Mouse (Mus musculus): ENCODE data around the gene Gm17949. TPM values are rescaled to one million over a fixed set of nuclear protein-coding genes. Genes with fewer than 3 reads are reported as not detected.
A peak's percentile ranks its signal among the peaks of the same experiment; 100 is the strongest.

Gm17949 gene
- polyA plus RNA-seq, 1 experiment from 2014 or later: 0.43 TPM

DNA sequence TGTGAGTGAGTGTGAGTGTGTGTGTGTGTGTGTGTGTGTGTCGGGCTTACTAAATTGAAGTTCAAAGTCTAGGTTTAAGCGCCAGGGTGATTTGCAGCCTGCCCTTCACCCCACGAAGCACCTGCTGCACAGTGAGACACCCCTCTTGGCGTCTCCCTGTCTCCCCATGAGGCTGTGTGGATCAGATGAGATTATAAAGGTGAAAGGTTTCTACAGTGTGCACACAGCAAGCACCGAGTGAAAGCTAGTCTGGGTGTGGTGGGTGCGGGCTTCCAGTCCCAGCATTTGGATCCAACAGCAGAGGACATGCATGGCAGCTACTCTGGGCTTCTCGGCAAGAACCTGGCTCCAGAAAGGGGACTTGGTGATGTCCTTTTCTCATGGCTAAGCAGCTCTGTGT is 30.2 kb upstream of the Gm17949 start:
- no peaks in the 10 kb centered on the region for H3K36me3 ChIP-seq (replicated peaks)
- no peaks in the 10 kb centered on the region for H3K9me3 ChIP-seq
- H3K27me3 ChIP-seq (ENCODE audit: poor library complexity, severe bottlenecking): no peaks in the 10 kb centered on the region
- DNase-seq (ENCODE audit: extremely low spot score, low spot score): no peak
- no peaks in the 10 kb centered on the region for H3K4me1 ChIP-seq
- no peak overlapping the region for H3K4me3 ChIP-seq
- WGBS: 80% methylated on average over 7 of the region's 7 CpGs
- no peak overlapping the region for H3K27ac ChIP-seq

DNA sequence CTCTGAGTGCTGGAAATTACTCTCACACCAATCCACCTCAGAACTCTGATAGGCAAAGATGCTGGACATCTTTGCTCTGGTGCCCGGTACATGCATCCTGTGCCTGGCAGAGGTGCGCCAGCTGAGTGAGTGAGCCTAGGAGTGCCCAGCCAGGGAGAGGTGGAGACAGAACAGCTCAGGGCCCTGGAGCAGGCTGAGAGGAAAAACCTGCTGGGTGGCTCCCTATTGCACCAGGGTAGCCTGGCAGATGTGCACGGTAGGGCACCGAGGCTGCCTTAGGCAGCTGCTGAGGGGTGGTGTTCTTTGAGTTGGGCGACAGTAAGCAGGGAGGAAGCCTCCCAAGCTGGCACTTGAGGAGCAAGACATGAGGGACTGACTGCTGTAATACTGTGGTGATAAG is 29.3 kb upstream of the Gm17949 start, which contains the start of gene Acer1:
TSS of gene Acer1 (minus strand) at position 114 of the 400 bp plus-strand sequence.
- no peak for DNase-seq (ENCODE audit: extremely low spot score, low spot score)
- Histone ChIP-seq H3K27me3 (ENCODE audit: poor library complexity, severe bottlenecking) (no peaks in the 10 kb centered on the region), H3K36me3 (replicated peaks) (no peaks in the 10 kb centered on the region), H3K4me1 (no peaks in the 10 kb centered on the region), H3K4me3 (no peak within 1 kb of the TSS), H3K9me3 (no peaks in the 10 kb centered on the region), H3K27ac (no peak within 1 kb of the TSS)
- WGBS: 78% methylated on average over 5 of the region's 5 CpGs

DNA sequence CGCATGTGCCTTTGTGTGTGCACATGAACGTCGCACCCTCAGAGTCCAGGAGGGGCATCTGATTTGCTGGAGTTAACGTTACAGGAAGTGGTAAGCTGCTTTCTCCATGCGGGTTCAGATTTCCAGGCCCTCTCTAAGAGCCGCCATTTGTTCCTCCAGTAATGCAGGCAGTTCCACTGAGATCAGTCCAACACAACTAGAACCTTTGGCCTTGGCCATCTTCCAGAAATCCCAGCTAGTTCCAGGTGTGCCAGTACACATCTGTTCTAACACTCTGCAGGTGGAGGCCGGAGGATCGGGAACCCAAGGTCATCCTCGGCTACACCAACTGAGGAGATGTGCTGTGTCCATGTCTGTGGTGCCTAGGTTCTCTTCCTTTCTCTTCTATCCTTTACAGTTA is 26.4 kb upstream of the Gm17949 start:
- H3K4me1 ChIP-seq: peaks cover 3% of the 10 kb centered on the region; the same call in 1 of the 2 replicates
- no peak overlapping the region for H3K27ac ChIP-seq
- H3K36me3 ChIP-seq (replicated peaks): no peaks in the 10 kb centered on the region
- WGBS: 87% methylated on average over 9 of the region's 9 CpGs
- DNase-seq (ENCODE audit: extremely low spot score, low spot score): no peak
- H3K9me3 ChIP-seq: no peaks in the 10 kb centered on the region
- H3K4me3 ChIP-seq: no peak overlapping the region
- H3K27me3 ChIP-seq (ENCODE audit: poor library complexity, severe bottlenecking): no peaks in the 10 kb centered on the region

DNA sequence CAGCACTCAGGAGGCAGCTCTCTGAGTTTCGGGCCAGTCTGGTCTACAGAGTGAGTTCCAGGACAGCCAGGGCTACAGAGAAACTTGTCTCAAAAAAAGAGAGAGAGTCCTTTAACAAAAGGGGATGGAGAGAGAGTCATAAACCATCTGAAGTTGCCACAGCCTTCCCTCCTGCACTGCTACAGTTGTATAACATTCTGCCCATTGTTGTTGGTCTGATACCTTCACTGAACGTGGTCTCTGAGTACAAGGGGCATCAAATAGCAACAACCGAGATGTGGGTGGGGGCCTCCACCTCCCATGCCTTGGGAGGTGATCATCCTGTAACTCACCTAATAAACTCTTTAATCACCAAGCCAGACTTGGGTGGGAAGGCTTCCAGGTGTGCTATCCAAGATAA is 25.6 kb upstream of the Gm17949 start:
- WGBS: 80% methylated on average over 3 of the region's 3 CpGs

DNA sequence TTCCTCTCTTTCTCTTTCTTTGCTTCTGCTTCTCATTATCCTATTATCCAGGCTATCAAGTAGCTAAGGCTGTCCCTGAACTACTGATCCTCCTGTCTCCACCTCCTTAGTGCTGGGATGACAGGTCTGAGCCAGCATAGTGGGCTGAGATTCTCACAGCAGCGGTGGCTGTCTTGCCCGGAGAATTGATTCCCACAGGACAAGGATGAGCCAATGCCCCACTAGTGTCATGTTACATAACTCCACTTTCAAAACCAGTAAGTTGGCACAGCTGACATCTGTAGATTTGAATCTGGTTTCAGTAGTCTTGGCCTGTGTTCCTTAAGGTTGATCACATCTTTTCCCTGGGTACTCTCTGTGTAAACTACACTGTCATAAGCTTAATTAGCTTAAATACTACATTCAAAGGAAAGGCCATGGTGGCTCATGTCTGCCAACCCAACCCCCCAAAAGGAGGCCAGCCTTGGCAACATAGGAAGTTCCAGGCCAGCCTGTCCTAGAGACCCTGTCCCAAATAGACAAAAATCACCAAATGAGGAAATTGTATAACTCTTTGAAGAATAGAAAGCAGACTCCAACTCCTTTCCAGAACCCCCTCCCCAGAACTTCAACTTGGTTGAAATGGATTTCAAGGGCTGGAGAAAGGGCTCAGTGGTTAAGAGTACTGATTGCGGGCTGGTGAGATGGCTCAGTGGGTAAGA is 25.0 kb upstream of the Gm17949 start:
- Histone ChIP-seq H3K36me3 (replicated peaks) (peaks cover 3% of the 10 kb centered on the region), H3K27ac (no peak overlapping the region), H3K9me3 (no peaks in the 10 kb centered on the region), H3K27me3 (ENCODE audit: poor library complexity, severe bottlenecking) (no peaks in the 10 kb centered on the region), H3K4me1 (peaks cover 8% of the 10 kb centered on the region), H3K4me3 (no peak overlapping the region)
- 88% methylated on average over 3 of the region's 3 CpGs for WGBS
- no peak for DNase-seq (ENCODE audit: extremely low spot score, low spot score)

More for the DNA sequence above, 25.6 kb upstream of the Gm17949 start:
- Histone ChIP-seq H3K27me3 (ENCODE audit: poor library complexity, severe bottlenecking) (no peaks in the 10 kb centered on the region), H3K27ac (no peak overlapping the region), H3K36me3 (replicated peaks) (no peaks in the 10 kb centered on the region), H3K4me1 (peaks cover 3% of the 10 kb centered on the region; the same call in 1 of the 2 replicates), H3K9me3 (no peaks in the 10 kb centered on the region), H3K4me3 (no peak overlapping the region)
- DNase-seq (ENCODE audit: extremely low spot score, low spot score): no peak

DNA sequence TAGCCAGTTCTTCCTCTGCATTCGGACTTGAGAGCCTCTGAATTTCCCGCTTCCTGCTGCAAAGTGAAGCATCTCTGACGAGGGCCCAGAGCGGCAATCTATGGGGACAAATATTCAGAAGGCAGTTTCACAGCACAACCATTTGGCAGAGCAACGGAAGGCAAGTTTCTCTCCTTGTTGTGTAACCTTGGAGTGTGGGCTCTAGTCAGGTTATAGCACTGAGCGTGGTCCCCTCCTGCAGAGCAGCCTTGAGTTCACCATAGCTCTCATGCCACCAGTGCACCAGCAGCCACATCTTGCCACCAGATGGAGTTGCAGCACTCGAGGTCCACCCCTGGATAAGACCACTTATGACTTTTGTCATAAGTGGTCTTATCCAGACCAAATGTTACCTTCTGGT is 22.8 kb upstream of the Gm17949 start:
- Histone ChIP-seq H3K27ac (no peak overlapping the region), H3K9me3 (no peaks in the 10 kb centered on the region), H3K27me3 (ENCODE audit: poor library complexity, severe bottlenecking) (no peaks in the 10 kb centered on the region), H3K4me1 (peaks cover 10% of the 10 kb centered on the region), H3K36me3 (replicated peaks) (peaks cover 25% of the 10 kb centered on the region), H3K4me3 (no peak overlapping the region)
- WGBS: 89% methylated on average over 7 of the region's 7 CpGs
- no peak for DNase-seq (ENCODE audit: extremely low spot score, low spot score)

DNA sequence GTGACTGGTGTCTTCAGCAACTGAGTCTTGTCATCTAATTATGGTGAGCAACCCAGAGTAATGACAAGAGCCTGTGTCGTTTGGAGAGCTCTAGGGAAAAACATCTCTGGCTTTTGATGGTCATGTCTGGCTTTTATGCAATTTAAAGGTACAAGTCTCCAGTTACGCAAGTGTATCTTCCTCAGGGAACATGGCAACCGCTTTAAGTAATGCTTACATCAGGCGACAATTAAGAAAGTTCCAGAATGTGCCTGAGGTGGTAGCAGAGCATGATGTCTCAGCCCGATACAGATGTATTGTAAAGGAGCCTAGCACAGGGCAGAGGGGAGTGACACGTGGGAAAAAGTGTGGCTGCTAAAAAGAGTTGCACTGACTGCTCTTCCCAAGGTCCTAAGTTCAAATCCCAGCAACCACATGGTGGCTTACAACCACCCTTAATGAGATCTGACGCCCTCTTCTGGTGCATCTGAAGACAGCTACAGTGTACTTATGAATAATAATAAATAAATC is 22.3 kb upstream of the Gm17949 start:
- peaks cover 10% of the 10 kb centered on the region for H3K4me1 ChIP-seq
- H3K27me3 ChIP-seq (ENCODE audit: poor library complexity, severe bottlenecking): no peaks in the 10 kb centered on the region
- WGBS: 74% methylated on average over 7 of the region's 7 CpGs
- peak overlapping the region; percentile 85 for H3K4me3 ChIP-seq
- no peaks in the 10 kb centered on the region for H3K9me3 ChIP-seq
- no peak for DNase-seq (ENCODE audit: extremely low spot score, low spot score)
- H3K27ac ChIP-seq: peak overlapping the region; percentile 92; the same call in 1 of the 2 replicates
- peaks cover 30% of the 10 kb centered on the region for H3K36me3 ChIP-seq (replicated peaks)

DNA sequence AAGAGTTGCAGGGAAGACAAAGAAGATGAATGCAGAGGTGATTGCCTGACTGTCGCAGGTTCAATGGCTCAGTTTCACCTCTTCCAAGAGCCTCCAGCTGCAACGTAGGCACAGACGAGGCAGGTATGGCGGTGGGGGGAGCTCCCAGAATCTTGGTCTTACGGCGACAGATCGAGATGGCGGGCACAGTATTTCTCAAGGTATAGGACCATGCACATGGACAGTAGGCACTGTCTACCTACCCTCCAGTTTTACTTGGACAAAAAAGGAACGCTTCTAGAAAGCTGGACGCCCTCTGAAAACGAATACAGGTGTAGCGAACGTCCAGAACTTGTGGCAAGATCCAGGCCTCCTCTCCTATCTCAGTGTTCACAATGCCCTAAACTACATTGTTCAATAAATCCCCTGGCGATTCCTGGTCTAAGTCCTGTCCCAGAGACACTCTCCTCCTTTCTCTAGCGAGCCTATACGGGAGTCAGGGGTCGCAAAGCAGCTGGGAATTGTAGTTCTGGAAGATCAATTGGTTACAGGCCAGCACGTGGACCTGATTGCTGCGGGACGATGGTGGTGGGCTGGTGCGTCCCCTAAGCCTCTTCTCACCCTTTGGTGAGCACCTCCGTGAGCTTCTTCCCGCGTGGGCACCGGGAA is 21.7 kb upstream of the Gm17949 start:
- Histone ChIP-seq H3K4me1 (peaks cover 10% of the 10 kb centered on the region), H3K27me3 (ENCODE audit: poor library complexity, severe bottlenecking) (no peaks in the 10 kb centered on the region), H3K27ac (peak overlapping the region; percentile 92), H3K4me3 (peak overlapping the region; percentile 85), H3K36me3 (replicated peaks) (peaks cover 36% of the 10 kb centered on the region), H3K9me3 (no peaks in the 10 kb centered on the region)
- 5% methylated on average over 25 of the region's 25 CpGs for WGBS
- peak; percentile 88 for DNase-seq (ENCODE audit: extremely low spot score, low spot score)

DNA sequence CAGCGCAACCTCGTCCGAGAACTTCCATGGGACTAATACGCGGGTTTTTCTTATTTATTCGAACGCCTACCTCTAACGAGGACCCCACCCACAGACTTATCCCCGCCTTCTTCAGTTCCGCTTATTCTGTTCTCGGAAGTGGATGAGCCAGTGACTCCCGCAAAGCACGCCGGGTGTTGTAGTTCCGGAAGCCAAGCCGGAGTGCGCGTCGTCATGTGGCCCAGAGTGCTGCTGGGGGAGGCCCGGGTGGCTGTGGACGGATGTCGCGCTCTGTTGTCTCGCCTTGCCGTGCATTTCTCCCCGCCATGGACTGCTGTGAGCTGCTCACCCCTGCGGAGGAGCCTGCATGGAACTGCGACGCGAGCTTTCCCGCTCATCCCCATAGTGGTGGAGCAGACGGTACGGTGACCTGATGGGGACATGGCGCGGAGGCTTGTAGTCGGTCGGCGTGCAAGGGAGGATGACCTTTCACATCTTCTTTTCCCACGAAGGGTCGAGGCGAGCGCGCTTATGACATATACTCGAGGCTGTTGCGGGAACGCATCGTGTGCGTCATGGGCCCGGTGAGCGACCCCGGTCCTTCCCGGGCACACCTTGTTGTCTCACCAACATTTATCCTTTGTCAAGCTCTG is 21.0 kb upstream of the Gm17949 start, which contains the start of gene Clpp:
TSS of gene Clpp (plus strand) at position 191 of the 632 bp plus-strand sequence.
- H3K9me3 ChIP-seq: no peaks in the 10 kb centered on the region

DNA sequence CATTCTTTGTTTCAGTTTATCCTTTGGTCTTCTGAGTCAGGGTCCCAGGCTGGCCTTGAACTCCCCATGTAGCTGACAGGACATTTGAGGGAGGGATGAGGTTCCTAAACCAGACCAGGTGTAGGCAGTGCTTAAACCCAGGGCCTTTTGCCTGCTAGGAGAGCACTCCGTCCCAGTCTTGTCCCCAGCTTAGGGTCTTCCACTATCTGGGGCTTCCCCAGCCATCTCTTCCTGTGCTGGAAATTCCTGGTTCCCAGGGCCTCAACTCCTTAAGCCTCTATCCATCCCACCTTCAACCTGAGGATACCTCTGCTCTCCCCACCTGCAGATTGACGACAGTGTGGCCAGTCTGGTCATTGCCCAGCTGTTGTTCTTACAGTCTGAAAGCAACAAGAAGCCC is 20.3 kb upstream of the Gm17949 start:
- Histone ChIP-seq H3K27me3 (ENCODE audit: poor library complexity, severe bottlenecking) (no peaks in the 10 kb centered on the region), H3K27ac (peak overlapping the region; percentile 92), H3K4me1 (peaks cover 10% of the 10 kb centered on the region), H3K9me3 (no peaks in the 10 kb centered on the region), H3K4me3 (peak overlapping the region; percentile 85), H3K36me3 (replicated peaks) (peaks cover 50% of the 10 kb centered on the region)
- WGBS: 88% methylated on average over 2 of the region's 2 CpGs
- no peak for DNase-seq (ENCODE audit: extremely low spot score, low spot score)

More for the DNA sequence above, 21.0 kb upstream of the Gm17949 start, which contains the start of gene Clpp:
- no peaks in the 10 kb centered on the region for H3K27me3 ChIP-seq (ENCODE audit: poor library complexity, severe bottlenecking)
- under 1% methylated on average over 52 of the region's 52 CpGs for WGBS
- H3K4me3 ChIP-seq: peak within 1 kb of the TSS; percentile 85
- H3K27ac ChIP-seq: peak within 1 kb of the TSS; percentile 92
- DNase-seq (ENCODE audit: extremely low spot score, low spot score): peak; percentile 95
- H3K36me3 ChIP-seq (replicated peaks): peaks cover 42% of the 10 kb centered on the region
- peaks cover 10% of the 10 kb centered on the region for H3K4me1 ChIP-seq

DNA sequence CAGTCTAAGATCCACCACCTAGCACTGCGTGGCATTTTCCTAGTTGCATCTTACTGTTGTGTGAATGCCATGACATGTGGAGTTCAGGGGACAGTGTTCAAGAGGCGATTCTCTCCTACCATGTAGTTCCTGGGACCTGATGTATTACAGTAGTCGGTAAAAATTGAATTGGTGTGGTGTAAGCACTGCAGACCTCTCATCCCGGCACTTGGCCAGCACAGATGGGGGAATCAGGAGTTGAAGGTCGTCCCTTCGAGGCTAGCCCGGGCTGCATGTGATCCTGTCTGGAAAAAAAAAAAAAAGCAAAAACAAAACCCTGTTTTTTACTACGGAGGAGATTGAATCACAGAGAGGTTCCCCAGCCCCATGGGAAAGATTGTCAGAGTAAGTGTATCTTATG is 16.2 kb upstream of the Gm17949 start:
- H3K27ac ChIP-seq: no peak overlapping the region
- no peaks in the 10 kb centered on the region for H3K27me3 ChIP-seq (ENCODE audit: poor library complexity, severe bottlenecking)
- DNase-seq (ENCODE audit: extremely low spot score, low spot score): no peak
- peaks cover 74% of the 10 kb centered on the region for H3K36me3 ChIP-seq (replicated peaks)
- H3K4me3 ChIP-seq: no peak overlapping the region
- 93% methylated on average over 8 of the region's 8 CpGs for WGBS
- no peaks in the 10 kb centered on the region for H3K9me3 ChIP-seq
- peaks cover 27% of the 10 kb centered on the region for H3K4me1 ChIP-seq

DNA sequence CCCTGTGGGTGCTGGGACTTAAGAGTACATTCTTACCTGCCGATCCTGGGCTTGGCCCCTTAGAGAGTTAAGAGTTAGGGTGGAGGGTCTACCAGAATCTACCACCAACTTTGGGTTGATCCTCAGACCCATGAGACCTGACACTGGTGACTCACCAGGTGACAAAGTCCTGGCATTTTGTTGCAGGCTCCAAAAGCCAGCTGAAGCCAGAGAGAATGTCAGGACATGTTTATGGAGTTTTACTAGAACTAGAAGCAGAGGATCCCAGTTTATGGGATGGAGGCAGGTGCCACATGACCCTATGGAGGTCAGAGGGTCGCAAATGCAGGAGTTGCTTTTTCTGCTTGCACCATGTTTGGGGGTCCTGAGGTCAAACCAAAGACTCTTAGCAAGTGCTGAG is 14.8 kb upstream of the Gm17949 start:
- Histone ChIP-seq H3K4me1 (peaks cover 19% of the 10 kb centered on the region), H3K9me3 (no peaks in the 10 kb centered on the region), H3K27ac (no peak overlapping the region), H3K36me3 (replicated peaks) (peaks cover 83% of the 10 kb centered on the region), H3K27me3 (ENCODE audit: poor library complexity, severe bottlenecking) (no peaks in the 10 kb centered on the region), H3K4me3 (peak overlapping the region; percentile 85)
- WGBS: 74% methylated on average over 2 of the region's 2 CpGs
- no peak for DNase-seq (ENCODE audit: extremely low spot score, low spot score)
